Mouse (Mus musculus) embryonic facial prominence, embryonic 13.5 days (tissue): ENCODE measurements at regions not wholly inside any gene's neighbourhood (a gene's known extent, or its start where the extent isn't known, plus 50 kb on each side); places are given as distances from the start of the nearest gene placed in this dataset.
A peak's percentile ranks its signal among the peaks of the same experiment; 100 is the strongest.

Source experiments
- ATAC-seq: fragments of 200-750 bp; cut with Nextera tagmentation; 2 replicates; pipeline ENCODE4 v1.8.0; 2017; ENCODE audit warnings: low read depth; ENCODE audit not compliant: insufficient number of reproducible peaks, insufficient read depth, low FRiP score, low TSS enrichment
- H3K27ac ChIP-seq: fragments of 300-500 bp; sonication (generic); 2 replicates; pipeline ENCODE4 v1.5.1; 2015; ENCODE audit warnings: moderate library complexity, mild to moderate bottlenecking, inconsistent platforms
- H3K27me3 ChIP-seq: fragments of 300-500 bp; sonication (generic); 2 replicates; pipeline ENCODE4 v1.6.1; 2015; ENCODE audit warnings: mild to moderate bottlenecking, inconsistent platforms
- H3K36me3 ChIP-seq: fragments of 300-500 bp; sonication (generic); 2 replicates; pipeline ENCODE4 v1.6.1; 2015; ENCODE audit warnings: mild to moderate bottlenecking, inconsistent platforms
- H3K4me1 ChIP-seq: fragments of 300-500 bp; sonication (generic); 2 replicates; pipeline ENCODE4 v1.6.1; 2015; ENCODE audit warnings: inconsistent platforms
- H3K4me2 ChIP-seq: fragments of 300-500 bp; sonication (generic); 2 replicates; pipeline ENCODE4 v1.6.1; 2015; ENCODE audit warnings: moderate library complexity, mild to moderate bottlenecking, inconsistent platforms
- H3K4me3 ChIP-seq: fragments of 300-500 bp; sonication (generic); 2 replicates; pipeline ENCODE4 v1.5.1; 2015; ENCODE audit warnings: mild to moderate bottlenecking, inconsistent platforms
- H3K9ac ChIP-seq: fragments of 300-500 bp; sonication (generic); 2 replicates; pipeline ENCODE4 v1.6.1; 2015; ENCODE audit warnings: mild to moderate bottlenecking, inconsistent platforms
- H3K9me3 ChIP-seq: fragments of 300-500 bp; sonication (generic); 2 replicates; pipeline ENCODE4 v1.6.1; 2016; ENCODE audit warnings: inconsistent platforms
- WGBS: fragments of 180-500 bp; shearing (Covaris S2); methylation state at CpG from one replicate; pipeline ENCODE4 v1.1.7; 2015; ENCODE audit warnings: mixed read lengths; 5-methylcytosine and 5-hydroxymethylcytosine counted together

- ATAC-seq = no peak
- H3K4me1 ChIP-seq = no peaks in the 10 kb centered on the region
- no peak overlapping the region for H3K9ac ChIP-seq
- H3K4me3 ChIP-seq = no peak overlapping the region
- H3K27ac ChIP-seq = no peak overlapping the region
- no peak overlapping the region for H3K4me2 ChIP-seq
- WGBS = 52% methylated on average over 6 of the region's 6 CpGs
- no peaks in the 10 kb centered on the region for H3K27me3 ChIP-seq
- no peaks in the 10 kb centered on the region for H3K36me3 ChIP-seq
- H3K9me3 ChIP-seq = no peaks in the 10 kb centered on the region
Observed at GRCm38 (mm10) chr12:58437031-58437430, 167.9 kb upstream of the Clec14a start.

DNA sequence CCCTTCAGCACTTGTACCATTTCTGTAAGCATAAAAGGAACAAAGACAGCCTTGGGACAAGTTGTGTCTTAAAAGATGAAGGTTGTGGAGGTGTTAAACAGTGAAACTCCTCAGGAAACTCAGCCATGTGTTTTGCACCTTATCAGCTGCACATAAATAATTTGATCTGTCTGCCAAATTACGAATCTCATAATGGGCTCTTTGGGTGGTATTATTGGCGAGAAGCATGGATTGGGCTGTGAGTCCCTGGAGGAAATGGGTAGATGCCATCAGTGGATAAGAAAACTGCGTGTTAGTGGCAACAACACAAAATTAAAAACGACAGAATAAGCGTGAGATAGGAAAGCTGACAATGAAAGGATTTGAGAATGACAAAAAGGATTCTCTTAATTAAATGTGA, 165.4 kb upstream of the Clec14a start:
- Histone ChIP-seq H3K27me3 (no peaks in the 10 kb centered on the region), H3K4me2 (no peak overlapping the region), H3K36me3 (no peaks in the 10 kb centered on the region), H3K9ac (no peak overlapping the region), H3K9me3 (no peaks in the 10 kb centered on the region), H3K4me3 (no peak overlapping the region), H3K4me1 (no peaks in the 10 kb centered on the region), H3K27ac (no peak overlapping the region)
- no peak for ATAC-seq
- WGBS = 76% methylated on average over 5 of the region's 5 CpGs

- H3K27me3 ChIP-seq = no peaks in the 10 kb centered on the region
- no peaks in the 10 kb centered on the region for H3K9me3 ChIP-seq
- H3K4me3 ChIP-seq = no peak overlapping the region
- H3K9ac ChIP-seq = no peak overlapping the region
- ATAC-seq = no peak
- 85% methylated on average over 5 of the region's 5 CpGs for WGBS
- no peaks in the 10 kb centered on the region for H3K4me1 ChIP-seq
- no peaks in the 10 kb centered on the region for H3K36me3 ChIP-seq
- H3K4me2 ChIP-seq = no peak overlapping the region
- no peak overlapping the region for H3K27ac ChIP-seq
Observed at GRCm38 (mm10) chr12:58429929-58430328, 160.8 kb upstream of the Clec14a start.

DNA sequence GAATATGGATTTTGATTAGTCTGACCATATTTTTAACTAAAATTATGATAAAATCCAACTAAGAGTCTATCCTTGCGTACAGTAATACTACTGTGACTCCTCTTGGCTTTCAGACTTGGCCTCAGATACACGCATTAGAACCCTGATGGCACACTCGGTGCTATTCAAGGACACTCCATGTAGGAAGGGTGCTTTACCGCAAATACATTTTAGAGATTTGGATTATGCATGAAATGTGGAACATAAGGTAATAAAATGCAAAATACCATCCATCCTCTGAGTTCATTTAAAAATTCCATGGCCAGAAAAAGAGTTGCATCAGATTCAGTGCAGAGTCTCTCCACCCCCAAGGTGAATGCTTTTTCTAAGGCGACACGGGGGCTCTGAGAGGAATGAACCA, 157.7 kb upstream of the Clec14a start:
- no peak overlapping the region for H3K4me3 ChIP-seq
- H3K36me3 ChIP-seq = no peaks in the 10 kb centered on the region
- H3K4me2 ChIP-seq = no peak overlapping the region
- H3K27me3 ChIP-seq = no peaks in the 10 kb centered on the region
- H3K9me3 ChIP-seq = no peaks in the 10 kb centered on the region
- WGBS = 78% methylated on average over 6 of the region's 6 CpGs
- H3K27ac ChIP-seq = no peak overlapping the region
- ATAC-seq = no peak
- H3K9ac ChIP-seq = no peak overlapping the region
- H3K4me1 ChIP-seq = no peaks in the 10 kb centered on the region

DNA sequence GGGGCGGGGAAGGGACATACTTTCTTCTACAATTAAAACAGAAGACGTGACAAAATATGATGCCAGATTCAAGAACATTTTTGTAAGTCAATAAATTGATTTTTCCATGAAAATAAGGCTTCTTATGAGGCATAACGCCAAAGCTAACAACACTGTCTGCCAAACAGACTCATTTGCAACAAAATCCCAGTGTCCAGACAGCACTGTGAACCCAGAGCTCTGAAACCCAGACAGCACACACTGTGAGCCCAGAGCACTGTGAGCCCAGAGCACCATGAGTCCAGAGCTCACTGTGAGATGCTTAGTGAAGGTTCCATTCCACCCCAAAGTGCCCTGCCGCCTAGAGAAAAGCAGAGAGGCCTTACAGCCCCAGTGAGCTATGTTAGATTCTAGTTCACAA, 156.9 kb upstream of the Clec14a start:
- H3K9ac ChIP-seq = no peak overlapping the region
- 70% methylated on average over 4 of the region's 4 CpGs for WGBS
- no peak overlapping the region for H3K4me3 ChIP-seq
- no peaks in the 10 kb centered on the region for H3K36me3 ChIP-seq
- no peak overlapping the region for H3K27ac ChIP-seq
- H3K27me3 ChIP-seq = no peaks in the 10 kb centered on the region
- H3K4me2 ChIP-seq = no peak overlapping the region
- no peaks in the 10 kb centered on the region for H3K9me3 ChIP-seq
- no peak for ATAC-seq
- H3K4me1 ChIP-seq = no peaks in the 10 kb centered on the region

- no peaks in the 10 kb centered on the region for H3K4me1 ChIP-seq
- H3K9me3 ChIP-seq = no peaks in the 10 kb centered on the region
- H3K4me3 ChIP-seq = no peak overlapping the region
- ATAC-seq = no peak
- 18% methylated on average over 1 of the region's 1 CpGs for WGBS
- no peak overlapping the region for H3K4me2 ChIP-seq
- no peak overlapping the region for H3K27ac ChIP-seq
- H3K36me3 ChIP-seq = no peaks in the 10 kb centered on the region
- H3K9ac ChIP-seq = no peak overlapping the region
- H3K27me3 ChIP-seq = no peaks in the 10 kb centered on the region
Observed at GRCm38 (mm10) chr12:58423581-58423980, 154.5 kb upstream of the Clec14a start.

DNA sequence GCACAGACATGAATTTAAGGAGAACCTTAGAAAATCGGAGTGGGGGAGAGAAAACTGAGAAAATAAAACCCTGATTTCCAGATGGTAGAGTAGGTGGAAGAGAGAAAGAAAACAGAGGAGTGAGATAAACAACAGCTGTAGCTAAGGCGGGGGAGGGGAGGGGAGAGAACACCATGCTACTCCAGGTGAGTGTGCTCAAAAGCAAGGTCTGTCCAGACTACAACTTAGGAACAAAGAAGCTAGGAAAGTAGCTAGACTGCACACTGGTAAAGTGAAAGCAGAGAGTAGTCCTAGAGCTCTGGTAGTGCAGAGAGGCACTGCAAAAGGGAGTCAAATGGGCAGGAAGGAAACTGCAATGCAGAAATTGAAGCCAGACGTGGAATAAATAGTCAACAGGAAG, 132.8 kb upstream of the Clec14a start:
- Histone ChIP-seq H3K4me2 (no peak overlapping the region), H3K4me3 (no peak overlapping the region), H3K27ac (peak overlapping the region; percentile 36; the same call in 1 of the 2 replicates), H3K9ac (0 out of 2 replicates have a peak overlapping the region, but pooled peaks have one; percentile 11), H3K27me3 (no peaks in the 10 kb centered on the region), H3K9me3 (no peaks in the 10 kb centered on the region), H3K4me1 (0 out of 2 replicates have a peak, but pooled peaks cover 3% of the 10 kb centered on the region), H3K36me3 (no peaks in the 10 kb centered on the region)
- no peak for ATAC-seq
- WGBS = 45% methylated on average over 3 of the region's 3 CpGs

DNA sequence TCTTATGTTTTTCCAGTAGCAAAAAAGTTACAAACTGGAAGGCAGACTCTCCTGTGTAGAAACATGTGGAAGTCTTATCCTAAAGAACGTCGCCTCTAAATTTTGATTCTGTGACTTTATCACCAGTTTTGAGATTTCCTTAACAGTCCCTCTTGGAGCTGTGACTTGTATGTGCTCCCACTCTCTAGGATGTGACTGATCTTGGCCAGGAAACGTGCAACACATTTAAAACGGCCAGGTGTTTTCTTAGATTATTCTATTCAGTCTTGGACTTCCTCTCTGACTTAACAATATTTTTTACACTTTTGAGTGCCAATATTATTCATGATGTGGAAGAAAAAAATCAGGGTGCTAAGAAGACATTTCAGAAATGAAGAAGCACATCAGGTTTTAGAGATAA, 91.2 kb upstream of the Clec14a start:
- H3K9me3 ChIP-seq = no peaks in the 10 kb centered on the region
- no peaks in the 10 kb centered on the region for H3K4me1 ChIP-seq
- H3K27ac ChIP-seq = no peak overlapping the region
- H3K27me3 ChIP-seq = no peaks in the 10 kb centered on the region
- H3K9ac ChIP-seq = no peak overlapping the region
- H3K4me3 ChIP-seq = no peak overlapping the region
- 89% methylated on average over 4 of the region's 4 CpGs for WGBS
- no peak for ATAC-seq
- H3K36me3 ChIP-seq = no peaks in the 10 kb centered on the region
- no peak overlapping the region for H3K4me2 ChIP-seq

DNA sequence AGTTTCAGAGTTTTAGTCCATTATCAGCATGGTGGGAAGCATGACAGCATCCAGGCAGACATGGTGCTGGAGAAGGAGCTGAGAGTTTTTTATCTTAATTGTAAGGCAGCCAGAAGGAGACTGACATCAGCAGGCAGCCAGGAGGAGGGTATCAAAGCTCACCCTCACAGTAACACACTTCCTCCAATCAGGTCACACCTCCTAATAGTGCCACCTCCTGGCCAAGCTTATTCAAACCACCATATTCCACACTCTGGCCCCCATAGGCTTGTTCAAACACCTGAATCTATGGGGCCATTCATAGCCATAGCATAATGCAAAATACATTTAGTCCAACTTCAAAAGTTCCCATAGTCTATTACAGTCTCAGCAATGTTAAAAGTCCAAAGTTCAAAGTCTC, 65.1 kb upstream of the Clec14a start:
- Histone ChIP-seq H3K4me2 (no peak overlapping the region), H3K4me1 (no peaks in the 10 kb centered on the region), H3K9me3 (no peaks in the 10 kb centered on the region), H3K4me3 (no peak overlapping the region), H3K27me3 (no peaks in the 10 kb centered on the region), H3K27ac (no peak overlapping the region), H3K9ac (no peak overlapping the region), H3K36me3 (no peaks in the 10 kb centered on the region)
- no peak for ATAC-seq

GRCm38 (mm10) chr12:58329913-58330312, 60.8 kb upstream of the Clec14a start:
- Histone ChIP-seq H3K27me3 (no peaks in the 10 kb centered on the region), H3K4me3 (no peak overlapping the region), H3K27ac (no peak overlapping the region), H3K4me1 (no peaks in the 10 kb centered on the region), H3K36me3 (no peaks in the 10 kb centered on the region), H3K9ac (no peak overlapping the region), H3K9me3 (no peaks in the 10 kb centered on the region), H3K4me2 (no peak overlapping the region)
- ATAC-seq = no peak
- 19% methylated on average over 2 of the region's 2 CpGs for WGBS

DNA sequence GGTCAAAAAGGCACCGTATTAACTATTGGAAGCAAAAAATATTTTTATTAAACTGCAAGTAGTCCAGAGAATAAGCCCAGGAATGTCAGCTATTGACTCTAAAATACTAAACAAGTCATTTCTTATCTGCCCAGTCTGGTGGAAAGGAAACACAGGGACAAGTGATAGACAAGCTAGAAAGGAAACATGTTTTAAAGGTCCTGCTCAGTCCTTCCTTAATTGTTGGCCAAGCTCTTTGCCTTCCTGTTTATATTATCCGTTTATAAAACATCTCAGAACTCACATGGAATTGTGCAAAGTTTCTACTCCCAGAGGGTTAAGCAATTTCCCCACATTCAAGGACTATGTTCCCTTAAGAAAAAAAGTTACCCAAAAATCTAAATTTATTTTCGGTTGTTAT, 54.9 kb upstream of the Clec14a start:
- Histone ChIP-seq H3K9me3 (no peaks in the 10 kb centered on the region), H3K27me3 (no peaks in the 10 kb centered on the region), H3K4me1 (no peaks in the 10 kb centered on the region), H3K27ac (no peak overlapping the region), H3K36me3 (no peaks in the 10 kb centered on the region), H3K9ac (no peak overlapping the region), H3K4me2 (no peak overlapping the region), H3K4me3 (no peak overlapping the region)
- WGBS = 71% methylated on average over 3 of the region's 3 CpGs
- no peak for ATAC-seq
